Mouse (Mus musculus) embryonic facial prominence, embryonic 11.5 days (tissue): ENCODE measurements around the gene Gm20425. TPM values are rescaled to one million over a fixed set of nuclear protein-coding genes. Genes with fewer than 3 reads are reported as not detected.

Experiments
- ATAC-seq: fragments of 200-750 bp; cut with Nextera tagmentation; replicated peaks from 2 replicates; pipeline ENCODE4 v1.8.0; 2017; ENCODE audit warnings: low read depth; ENCODE audit not compliant: insufficient number of reproducible peaks, low FRiP score, low TSS enrichment
- DNase-seq: peaks from one replicate; pipeline ENCODE4 v3.0.0-alpha.2; 2015; ENCODE audit warnings: low spot score
- H3K27ac ChIP-seq: fragments of 300-500 bp; sonication (generic); replicated peaks from 2 replicates; pipeline ENCODE4 v1.5.1; 2014; ENCODE audit warnings: mild to moderate bottlenecking, low read depth, low read length, control low read depth
- H3K27me3 ChIP-seq: fragments of 300-500 bp; sonication (generic); 2 replicates; pipeline ENCODE4 v1.6.1; 2014; ENCODE audit warnings: mild to moderate bottlenecking, low read length, moderate library complexity, mixed read lengths; ENCODE audit not compliant: control insufficient read depth, insufficient read depth
- H3K36me3 ChIP-seq: fragments of 300-500 bp; sonication (generic); replicated peaks from 2 replicates; pipeline ENCODE4 v1.6.1; 2014; ENCODE audit warnings: low read depth, mild to moderate bottlenecking, low read length, moderate library complexity, mixed read lengths; ENCODE audit not compliant: control insufficient read depth, insufficient read depth
- H3K4me1 ChIP-seq: fragments of 300-500 bp; sonication (generic); 2 replicates; pipeline ENCODE4 v1.6.1; 2014; ENCODE audit warnings: low read length, mixed read lengths; ENCODE audit not compliant: control insufficient read depth, insufficient read depth
- H3K4me2 ChIP-seq: fragments of 300-500 bp; sonication (generic); 2 replicates; pipeline ENCODE4 v1.6.1; 2014; ENCODE audit warnings: low read depth, mild to moderate bottlenecking, control low read depth, low read length, moderate library complexity
- H3K4me3 ChIP-seq: fragments of 300-500 bp; sonication (generic); 2 replicates; pipeline ENCODE4 v1.5.1; 2014; ENCODE audit warnings: low read depth, low read length, control low read depth
- H3K9ac ChIP-seq: fragments of 300-500 bp; sonication (generic); replicated peaks from 2 replicates; pipeline ENCODE4 v1.6.1; 2014; ENCODE audit warnings: mild to moderate bottlenecking, control low read depth, low read length
- H3K9me3 ChIP-seq: fragments of 300-500 bp; sonication (generic); replicated peaks from 2 replicates; pipeline ENCODE4 v1.6.1; 2016; ENCODE audit warnings: mild to moderate bottlenecking, low read length, inconsistent platforms, mixed read lengths; ENCODE audit not compliant: control insufficient read depth
- WGBS: fragments of 180-500 bp; shearing (Covaris S2); extraction: QIAGEN DNeasy Blood & Tissue Kit; methylation state at CpG from one replicate; pipeline ENCODE4 v1.1.7; 2014; 5-methylcytosine and 5-hydroxymethylcytosine counted together
- polyA plus RNA-seq: library from polyadenylated mRNA; unstranded; fragments of >200 nt; fragmentation: Nextera tagmentation; extraction: Ambion mirVana; gene quantifications from 2 replicates; pipeline ENCODE4 v1.2.1, GENCODE M21; 2014

Gene Gm20425
- polyA plus RNA-seq, 1 experiment from 2014 or later: not detected

DNA sequence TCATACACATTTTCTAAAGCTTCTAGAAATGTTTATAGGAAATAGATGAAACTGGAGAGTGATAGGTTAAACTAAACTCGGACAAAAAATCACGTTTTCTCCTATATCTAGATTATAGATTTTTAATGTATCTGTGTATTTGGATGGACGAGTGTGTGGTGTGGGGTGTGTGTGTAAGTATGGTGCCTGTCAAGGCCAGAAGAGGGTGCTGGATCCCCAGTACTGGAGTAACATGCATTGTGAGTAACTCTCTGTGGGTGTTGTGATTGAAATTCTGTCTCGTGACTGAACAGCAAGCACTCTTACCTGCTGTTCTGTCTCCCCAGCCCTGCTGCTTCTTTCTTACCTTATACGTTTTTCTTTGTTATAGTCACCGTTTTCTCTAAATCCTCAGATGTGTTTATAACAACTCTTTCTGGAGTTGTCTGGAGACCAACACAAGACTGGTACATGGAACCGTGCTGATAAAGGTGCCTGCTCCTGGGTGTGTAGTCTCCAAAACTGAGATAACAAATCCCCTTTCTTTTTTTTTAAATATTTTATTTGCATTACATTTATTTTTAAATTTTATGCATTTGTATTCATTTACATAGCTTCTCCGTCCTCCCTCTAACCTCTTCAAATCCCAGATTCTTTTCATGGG lies 16.5 kb upstream of the Gm20425 start:
- Histone ChIP-seq H3K27ac (no peak overlapping the region), H3K9me3 (no peaks in the 10 kb centered on the region), H3K4me1 (no peaks in the 10 kb centered on the region), H3K9ac (no peak overlapping the region), H3K27me3 (no peaks in the 10 kb centered on the region), H3K4me2 (no peak overlapping the region), H3K4me3 (no peak overlapping the region), H3K36me3 (no peaks in the 10 kb centered on the region)
- 85% methylated on average over 8 of the region's 8 CpGs for WGBS
- DNase-seq (no peak), ATAC-seq (no peak)

DNA sequence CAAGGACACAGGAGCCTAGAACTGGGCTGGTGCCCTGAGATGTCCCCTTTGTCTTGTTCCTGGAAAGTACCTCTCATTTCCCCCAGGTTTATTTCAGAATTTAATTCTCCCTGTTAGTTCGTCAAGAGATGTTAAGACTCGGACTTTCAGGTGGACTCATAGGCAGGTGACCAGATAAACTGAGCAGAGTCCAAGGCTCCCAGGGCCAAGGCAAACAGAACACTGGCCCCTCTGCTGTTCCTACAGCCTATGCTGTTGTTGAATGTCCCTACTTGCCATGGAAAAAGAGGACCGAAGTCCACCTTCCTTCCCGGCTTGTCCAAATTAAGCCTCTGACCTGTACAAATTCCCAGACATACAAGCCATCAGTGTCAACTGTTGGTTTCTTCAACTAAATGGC lies 13.5 kb upstream of the Gm20425 start:
- Histone ChIP-seq H3K9me3 (no peaks in the 10 kb centered on the region), H3K4me3 (no peak overlapping the region), H3K27ac (no peak overlapping the region), H3K4me2 (no peak overlapping the region), H3K9ac (no peak overlapping the region), H3K36me3 (no peaks in the 10 kb centered on the region), H3K27me3 (no peaks in the 10 kb centered on the region), H3K4me1 (no peaks in the 10 kb centered on the region)
- no peak for DNase-seq
- WGBS: 87% methylated on average over 4 of the region's 4 CpGs
- ATAC-seq: no peak

DNA sequence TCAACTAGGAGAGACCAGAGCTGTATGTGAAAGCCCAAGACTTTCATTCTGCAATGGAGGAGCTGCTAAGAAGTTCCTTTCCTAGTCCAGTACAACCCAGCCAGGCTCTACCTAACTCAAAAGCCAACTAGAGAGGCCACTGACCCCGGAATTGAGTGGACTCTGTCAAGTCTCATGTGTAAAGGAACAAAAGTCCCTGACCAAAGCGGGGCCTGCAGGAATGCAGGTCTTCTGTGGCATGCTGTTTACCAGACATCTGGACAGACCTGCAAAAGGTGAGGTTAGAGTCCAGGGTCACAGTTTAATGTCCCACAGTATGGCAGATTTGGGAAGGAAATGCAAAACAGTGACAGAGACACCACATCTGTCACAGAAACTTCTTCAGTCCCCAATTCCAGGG lies 11.1 kb upstream of the Gm20425 start:
- H3K36me3 ChIP-seq: no peaks in the 10 kb centered on the region
- no peak overlapping the region for H3K4me2 ChIP-seq
- DNase-seq (no peak), ATAC-seq (no peak)
- H3K27me3 ChIP-seq: no peaks in the 10 kb centered on the region
- no peak overlapping the region for H3K9ac ChIP-seq
- H3K9me3 ChIP-seq: no peaks in the 10 kb centered on the region
- no peak overlapping the region for H3K27ac ChIP-seq
- H3K4me1 ChIP-seq: no peaks in the 10 kb centered on the region; the same call in 1 of the 2 replicates
- WGBS: 77% methylated on average over 2 of the region's 2 CpGs
- no peak overlapping the region for H3K4me3 ChIP-seq

DNA sequence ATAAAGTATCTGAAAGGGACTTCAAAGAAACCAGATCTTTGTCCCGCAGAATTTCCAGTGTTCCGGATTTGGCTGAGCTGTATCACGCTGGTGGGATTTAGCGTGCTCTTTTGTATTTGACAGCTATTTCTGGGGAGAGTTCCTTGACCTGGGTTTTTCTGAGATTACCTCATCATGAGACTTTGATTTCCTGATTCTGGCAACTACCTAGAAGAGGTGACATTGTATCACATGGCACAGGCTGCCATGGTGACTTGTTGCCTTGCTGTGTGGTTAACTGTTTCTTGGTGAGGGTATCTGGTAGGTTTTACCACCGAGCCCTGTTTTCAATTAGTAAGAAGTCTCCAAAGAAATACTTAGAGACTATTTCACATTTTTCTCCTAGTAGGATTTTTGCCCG lies 9.4 kb upstream of the Gm20425 start:
- Histone ChIP-seq H3K9ac (no peak overlapping the region), H3K4me1 (no peaks in the 10 kb centered on the region; the same call in 1 of the 2 replicates), H3K4me2 (no peak overlapping the region), H3K4me3 (no peak overlapping the region), H3K27ac (no peak overlapping the region), H3K27me3 (no peaks in the 10 kb centered on the region), H3K36me3 (no peaks in the 10 kb centered on the region), H3K9me3 (no peaks in the 10 kb centered on the region)
- ATAC-seq (no peak), DNase-seq (no peak)
- WGBS: 89% methylated on average over 6 of the region's 6 CpGs

DNA sequence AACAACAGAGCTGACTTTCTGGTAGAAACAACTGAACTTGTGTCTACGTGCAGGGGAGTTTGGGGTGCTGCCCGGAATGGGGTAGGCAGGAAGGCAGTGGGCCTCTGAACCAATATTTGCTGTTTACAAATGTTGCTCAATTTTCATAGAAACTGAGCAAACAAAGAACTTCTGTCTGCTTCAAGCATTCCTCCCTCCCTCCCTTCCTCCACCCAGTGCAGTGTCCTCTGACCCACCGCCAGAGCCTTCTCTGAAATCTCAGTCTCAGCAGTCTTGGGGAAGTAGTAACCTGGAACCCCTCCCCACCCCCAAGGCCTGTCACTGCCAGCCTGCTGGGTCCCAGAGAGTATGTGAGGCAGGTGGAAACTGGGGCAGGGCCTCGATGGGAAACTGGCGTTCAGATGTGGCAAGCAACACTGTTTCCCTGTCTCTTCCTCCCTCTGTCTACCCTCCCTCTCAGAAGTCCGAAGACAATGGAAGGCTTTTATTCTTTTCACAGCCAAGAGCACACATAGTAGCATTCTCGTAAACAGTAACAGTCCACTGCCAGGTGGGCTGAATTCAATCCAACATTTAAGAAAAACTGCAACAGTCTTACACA lies 4.6 kb upstream of the Gm20425 start:
- Histone ChIP-seq H3K36me3 (no peaks in the 10 kb centered on the region), H3K4me3 (no peak overlapping the region), H3K9ac (no peak overlapping the region), H3K27ac (no peak overlapping the region), H3K9me3 (no peaks in the 10 kb centered on the region), H3K27me3 (no peaks in the 10 kb centered on the region), H3K4me2 (no peak overlapping the region), H3K4me1 (no peaks in the 10 kb centered on the region; the same call in 1 of the 2 replicates)
- DNase-seq (no peak), ATAC-seq (no peak)
- WGBS: 49% methylated on average over 7 of the region's 7 CpGs

DNA sequence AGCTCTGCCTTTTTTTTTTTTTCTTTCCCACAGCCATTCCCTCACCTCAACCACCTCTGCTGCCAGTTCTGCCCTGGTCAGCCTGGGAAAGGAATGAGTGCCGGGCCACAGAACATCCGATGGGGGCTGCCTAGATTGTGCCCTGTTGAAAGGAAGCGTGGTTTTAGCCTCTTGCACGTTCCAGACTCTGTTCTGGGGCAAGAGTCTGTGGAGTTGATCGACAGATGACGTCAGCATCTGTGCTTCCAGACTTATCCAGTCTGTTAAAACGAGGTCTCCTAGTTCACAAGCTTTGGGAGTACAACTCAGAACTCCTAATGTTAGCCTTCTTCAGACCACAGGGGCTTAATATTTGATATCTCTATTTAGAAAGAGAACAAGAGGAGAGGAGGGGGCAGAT lies 4.0 kb upstream of the Gm20425 start:
- ATAC-seq (no peak), DNase-seq (no peak)
- no peak overlapping the region for H3K4me3 ChIP-seq
- 75% methylated on average over 7 of the region's 7 CpGs for WGBS
- no peaks in the 10 kb centered on the region for H3K27me3 ChIP-seq
- H3K4me1 ChIP-seq: no peaks in the 10 kb centered on the region; the same call in 1 of the 2 replicates
- no peak overlapping the region for H3K4me2 ChIP-seq
- no peaks in the 10 kb centered on the region for H3K9me3 ChIP-seq
- no peaks in the 10 kb centered on the region for H3K36me3 ChIP-seq
- H3K9ac ChIP-seq: no peak overlapping the region
- no peak overlapping the region for H3K27ac ChIP-seq

DNA sequence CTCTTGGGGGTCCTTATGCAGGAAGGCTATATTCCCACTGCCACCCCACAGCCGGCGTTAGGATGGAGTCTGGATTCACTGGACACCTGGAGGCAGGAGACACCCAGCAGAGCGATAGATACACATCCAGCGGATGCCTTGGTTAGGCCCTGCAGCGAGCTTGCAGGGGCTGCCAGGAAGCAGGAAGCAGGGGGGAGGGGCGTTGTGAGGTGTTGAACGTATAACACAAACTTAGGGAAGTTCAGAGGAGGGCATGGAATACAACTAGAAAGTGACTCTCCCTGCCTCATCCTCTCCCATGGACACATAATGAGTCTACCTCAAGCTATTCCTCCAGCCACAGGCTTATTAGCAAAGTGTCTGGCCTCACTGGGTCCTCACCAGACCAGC lies 2.9 kb upstream of the Gm20425 start:
- WGBS: 58% methylated on average over 7 of the region's 7 CpGs
- Histone ChIP-seq H3K27me3 (no peaks in the 10 kb centered on the region), H3K9ac (no peak overlapping the region), H3K36me3 (no peaks in the 10 kb centered on the region), H3K27ac (no peak overlapping the region), H3K4me2 (no peak overlapping the region), H3K4me1 (no peaks in the 10 kb centered on the region; the same call in 1 of the 2 replicates), H3K4me3 (no peak overlapping the region), H3K9me3 (no peaks in the 10 kb centered on the region)
- DNase-seq (peak; percentile 10), ATAC-seq (no peak)

DNA sequence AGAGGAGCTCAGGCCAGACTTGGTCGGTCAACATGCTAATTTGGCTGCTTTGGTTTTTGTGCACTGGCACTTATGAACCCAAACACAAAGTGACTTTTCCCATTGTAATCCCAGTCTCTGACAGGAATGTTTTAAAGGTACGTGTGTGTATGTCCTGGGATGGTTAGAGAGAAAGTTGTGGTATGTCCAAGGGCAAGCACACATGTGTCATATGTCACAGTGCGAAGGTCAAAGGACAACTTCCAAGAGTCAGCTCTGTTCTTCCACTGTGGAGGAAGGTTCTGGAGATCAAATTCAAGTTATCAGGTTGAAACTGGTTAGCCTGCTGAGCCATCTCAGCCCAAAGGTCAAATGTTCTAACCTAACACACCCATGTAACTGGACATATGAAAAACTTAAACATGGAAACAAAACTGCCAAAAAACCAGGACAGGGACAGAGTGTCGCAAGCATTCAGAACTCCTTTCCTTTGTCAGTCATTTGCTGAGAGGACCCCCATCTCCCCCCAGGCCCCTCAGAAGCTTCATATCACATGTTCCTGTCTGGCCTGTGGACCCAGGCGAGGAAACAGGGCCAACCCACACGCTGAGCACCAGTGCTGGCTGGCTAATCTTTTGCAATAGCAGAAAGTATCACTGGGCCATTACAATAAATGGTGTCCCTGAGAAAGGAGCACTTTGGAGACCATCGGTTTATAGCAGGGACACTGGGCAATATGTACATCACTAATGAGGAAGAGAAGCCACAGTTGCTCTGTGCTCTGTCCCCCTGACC lies 2.3 kb upstream of the Gm20425 start:
- 79% methylated on average over 7 of the region's 7 CpGs for WGBS
- H3K9me3 ChIP-seq: no peaks in the 10 kb centered on the region
- no peaks in the 10 kb centered on the region for H3K27me3 ChIP-seq
- no peak for ATAC-seq
- H3K27ac ChIP-seq: no peak overlapping the region
- H3K36me3 ChIP-seq: no peaks in the 10 kb centered on the region
- H3K4me1 ChIP-seq: no peaks in the 10 kb centered on the region; the same call in 1 of the 2 replicates
- no peak overlapping the region for H3K4me3 ChIP-seq
- no peak for DNase-seq
- H3K4me2 ChIP-seq: no peak overlapping the region
- no peak overlapping the region for H3K9ac ChIP-seq
